Mouse (Mus musculus) liver, adult (tissue): ENCODE data around the gene Zbtb34.

Source experiments
- GATA4 ChIP-seq: IDR thresholded peaks from 2 replicates; pipeline ENCODE4 v1.6.1; 2014; ENCODE audit warnings: mild to moderate bottlenecking, low read length; ENCODE audit not compliant: insufficient replicate concordance

Gene Zbtb34

GRCm38 (mm10) chr2:33357250-33357838, 73.8 kb downstream of the Zbtb34 start:
- no peak for TF ChIP-seq GATA4
